Mouse (Mus musculus) erythroblast, embryonic 14.5 days (primary cell): Measurements from ENCODE around the gene H2-DMb1.

Source experiments
- GATA1 ChIP-seq: IDR thresholded peaks from 2 replicates; pipeline ENCODE4 v1.6.1; 2012; ENCODE audit warnings: low read length, inconsistent platforms, mixed read lengths
- TAL1 ChIP-seq: IDR thresholded peaks from 3 replicates; pipeline ENCODE4 v1.6.1; 2012; ENCODE audit warnings: low read length, inconsistent platforms, mixed read lengths

GRCm38 (mm10) chr17:34204303-34205010, 51.6 kb downstream of the H2-DMb1 start:
- TF ChIP-seq GATA1 (no peak), TAL1 (no peak)
